Mouse (Mus musculus) MEL (cell line): Measurements from ENCODE around the gene Abcd2. TPM values are rescaled to one million over a fixed set of nuclear protein-coding genes. Genes with fewer than 3 reads are reported as not detected.

Source experiments
- DNase-seq: peaks from one replicate; pipeline ENCODE4 v3.0.0; 2011; ENCODE audit warnings: low read depth, low spot score
- H3K27ac ChIP-seq: 2 replicates; pipeline ENCODE4 v1.5.1; 2012; ENCODE audit warnings: low read depth, mild to moderate bottlenecking, control low read depth, low read length, moderate library complexity; ENCODE audit not compliant: control insufficient read depth
- H3K27me3 ChIP-seq, 2 experiments: fragments of 150-350 bp in 1 of 2; sonication (generic) in 1 of 2; 2 replicates each; pipeline ENCODE4 v1.6.1; 2012; ENCODE audit warnings: low read length in 2 of 2, mild to moderate bottlenecking in 2 of 2, improper control_type of control experiment in 1 of 2, moderate library complexity in 1 of 2; ENCODE audit not compliant: insufficient read depth in 2 of 2, control insufficient read depth in 1 of 2
- H3K36me3 ChIP-seq, 2 experiments: 2 replicates each; pipeline ENCODE4 v1.6.1; 2012 to 2014; ENCODE audit warnings: low read length in 2 of 2, improper control_type of control experiment in 1 of 2, inconsistent platforms in 1 of 2, mild to moderate bottlenecking in 1 of 2; ENCODE audit not compliant: insufficient read depth in 2 of 2, control insufficient read depth in 1 of 2
- H3K4me1 ChIP-seq, 2 experiments: fragments of 150-350 bp in 1 of 2; sonication (generic) in 1 of 2; 2 replicates each; pipeline ENCODE4 v1.6.1; 2012; ENCODE audit warnings: low read length in 2 of 2, improper control_type of control experiment in 1 of 2, mild to moderate bottlenecking in 1 of 2; ENCODE audit not compliant: insufficient read depth in 2 of 2, control insufficient read depth in 1 of 2
- H3K4me3 ChIP-seq, 2 experiments: fragments of 150-350 bp in 1 of 2; sonication (generic) in 1 of 2; 2 replicates each; pipeline ENCODE4 v1.5.1; 2012; ENCODE audit warnings: low read depth in 2 of 2, low read length in 2 of 2, mild to moderate bottlenecking in 2 of 2, moderate library complexity in 2 of 2, control low read depth in 1 of 2, improper control_type of control experiment in 1 of 2; ENCODE audit not compliant: control insufficient read depth in 1 of 2, insufficient read depth in 1 of 2
- H3K79me2 ChIP-seq: 2 replicates; pipeline ENCODE4 v1.6.1; 2012; ENCODE audit warnings: mild to moderate bottlenecking, low read length, moderate library complexity; ENCODE audit not compliant: control insufficient read depth, poor library complexity, insufficient read depth
- H3K9ac ChIP-seq: 2 replicates; pipeline ENCODE4 v1.6.1; 2012; ENCODE audit warnings: low read depth, mild to moderate bottlenecking, control low read depth, low read length, moderate library complexity; ENCODE audit not compliant: control insufficient read depth, poor library complexity, severe bottlenecking
- H3K9me3 ChIP-seq: fragments of 150-350 bp; sonication (generic); replicated peaks from 2 replicates; pipeline ENCODE4 v1.6.1; 2012; ENCODE audit warnings: mild to moderate bottlenecking, low read length, improper control_type of control experiment, moderate library complexity; ENCODE audit not compliant: insufficient read depth
- BHLHE40 ChIP-seq: IDR thresholded peaks from 2 replicates; pipeline ENCODE4 v1.6.1; 2012; ENCODE audit warnings: low read depth, mild to moderate bottlenecking, inconsistent platforms, low read length, improper control_type of control experiment, borderline replicate concordance
- CHD1 ChIP-seq: IDR thresholded peaks from 2 replicates; pipeline ENCODE4 v1.6.1; 2012; ENCODE audit warnings: low read depth, mild to moderate bottlenecking, inconsistent platforms, low read length, improper control_type of control experiment
- CHD2 ChIP-seq: IDR thresholded peaks from 2 replicates; pipeline ENCODE4 v1.6.1; 2011; ENCODE audit warnings: low read length, improper control_type of control experiment
- CTCF ChIP-seq, 3 experiments: IDR thresholded peaks in 2 of 3; conservative IDR thresholded peaks in 1 of 3; 2 replicates each; pipeline ENCODE4 v1.5.1; 2011 to 2012; ENCODE audit warnings: low read length in 3 of 3, low read depth in 2 of 3, mild to moderate bottlenecking in 2 of 3, improper control_type of control experiment in 1 of 3, inconsistent platforms in 1 of 3, mixed read lengths in 1 of 3, moderate library complexity in 1 of 3; ENCODE audit not compliant: control insufficient read depth in 1 of 3, insufficient read depth in 1 of 3, poor library complexity in 1 of 3, severe bottlenecking in 1 of 3
- E2F4 ChIP-seq: IDR thresholded peaks from 2 replicates; pipeline ENCODE4 v1.6.1; 2011; ENCODE audit warnings: low read depth, low read length, improper control_type of control experiment, borderline replicate concordance
- EP300 ChIP-seq, 2 experiments: IDR thresholded peaks; 2 replicates each; pipeline ENCODE4 v1.6.1; 2011; ENCODE audit warnings: improper control_type of control experiment in 2 of 2, low read length in 2 of 2, low read depth in 1 of 2, mild to moderate bottlenecking in 1 of 2
- ETS1 ChIP-seq: IDR thresholded peaks from 2 replicates; pipeline ENCODE4 v1.6.1; 2012; ENCODE audit warnings: low read depth, mild to moderate bottlenecking, inconsistent platforms, low read length, improper control_type of control experiment, moderate library complexity
- GABPA ChIP-seq: IDR thresholded peaks from 2 replicates; pipeline ENCODE4 v1.6.1; 2012; ENCODE audit warnings: low read depth, mild to moderate bottlenecking, inconsistent platforms, low read length, improper control_type of control experiment, moderate library complexity
- GATA1 ChIP-seq: IDR thresholded peaks from 2 replicates; pipeline ENCODE4 v1.6.1; 2011; ENCODE audit warnings: low read depth, low read length, improper control_type of control experiment
- JUND ChIP-seq: IDR thresholded peaks from 2 replicates; pipeline ENCODE4 v1.6.1; 2011; ENCODE audit warnings: low read depth, mild to moderate bottlenecking, improper control_type of control experiment, low read length
- KAT2A ChIP-seq: conservative IDR thresholded peaks from 2 replicates; pipeline ENCODE4 v1.6.1; 2012; ENCODE audit warnings: low read depth, low read length, improper control_type of control experiment, inconsistent platforms
- MAFK ChIP-seq: IDR thresholded peaks from 2 replicates; pipeline ENCODE4 v1.6.1; 2011; ENCODE audit warnings: low read depth, mild to moderate bottlenecking, low read length, improper control_type of control experiment, borderline replicate concordance
- MAX ChIP-seq: IDR thresholded peaks from 2 replicates; pipeline ENCODE4 v1.6.1; 2011; ENCODE audit warnings: low read length, improper control_type of control experiment
- MEF2A ChIP-seq: IDR thresholded peaks from 2 replicates; pipeline ENCODE4 v1.6.1; 2014; ENCODE audit warnings: low read depth, mild to moderate bottlenecking, inconsistent platforms, low read length, improper control_type of control experiment; ENCODE audit not compliant: poor library complexity, insufficient replicate concordance, severe bottlenecking; ENCODE audit errors: extremely low read depth
- MXI1 ChIP-seq: IDR thresholded peaks from 2 replicates; pipeline ENCODE4 v1.6.1; 2011; ENCODE audit warnings: mild to moderate bottlenecking, low read depth, low read length, improper control_type of control experiment
- MYC ChIP-seq: IDR thresholded peaks from 2 replicates; pipeline ENCODE4 v1.6.1; 2011; ENCODE audit warnings: low read depth, mild to moderate bottlenecking, low read length, improper control_type of control experiment, moderate library complexity
- POLR2A ChIP-seq, 2 experiments: IDR thresholded peaks; 2 replicates each; pipeline ENCODE4 v1.6.1; 2011 to 2012; ENCODE audit warnings: low read length in 2 of 2, mild to moderate bottlenecking in 2 of 2, control low read depth in 1 of 2, improper control_type of control experiment in 1 of 2, low read depth in 1 of 2, moderate library complexity in 1 of 2; ENCODE audit not compliant: control insufficient read depth in 1 of 2, insufficient read depth in 1 of 2, poor library complexity in 1 of 2
- POLR2AphosphoS2 ChIP-seq: IDR thresholded peaks from 2 replicates; pipeline ENCODE4 v1.6.1; 2011; ENCODE audit warnings: low read length, improper control_type of control experiment
- RAD21 ChIP-seq: IDR thresholded peaks from 2 replicates; pipeline ENCODE4 v1.6.1; 2011; ENCODE audit warnings: mild to moderate bottlenecking, low read depth, low read length, improper control_type of control experiment
- RCOR1 ChIP-seq: IDR thresholded peaks from 2 replicates; pipeline ENCODE4 v1.6.1; 2012; ENCODE audit warnings: low read depth, mild to moderate bottlenecking, inconsistent platforms, low read length, improper control_type of control experiment
- SIN3A ChIP-seq: IDR thresholded peaks from 2 replicates; pipeline ENCODE4 v1.6.1; 2012; ENCODE audit warnings: low read length, improper control_type of control experiment, inconsistent platforms
- SMC3 ChIP-seq: IDR thresholded peaks from 2 replicates; pipeline ENCODE4 v1.6.1; 2011; ENCODE audit warnings: low read depth, low read length, improper control_type of control experiment
- TAL1 ChIP-seq: IDR thresholded peaks from 2 replicates; pipeline ENCODE4 v1.6.1; 2012; ENCODE audit warnings: mild to moderate bottlenecking, inconsistent platforms, low read length, moderate library complexity, mixed read lengths
- USF2 ChIP-seq, 2 experiments: IDR thresholded peaks; 2 replicates each; pipeline ENCODE4 v1.6.1; 2011 to 2012; ENCODE audit warnings: improper control_type of control experiment in 2 of 2, low read length in 2 of 2, borderline replicate concordance in 1 of 2, inconsistent platforms in 1 of 2, low read depth in 1 of 2, mild to moderate bottlenecking in 1 of 2; ENCODE audit not compliant: insufficient read depth in 1 of 2
- ZC3H11A ChIP-seq: IDR thresholded peaks from 2 replicates; pipeline ENCODE4 v1.6.1; 2012; ENCODE audit warnings: low read depth, mild to moderate bottlenecking, inconsistent platforms, low read length, improper control_type of control experiment
- ZKSCAN1 ChIP-seq: IDR thresholded peaks from 2 replicates; pipeline ENCODE4 v1.6.1; 2012; ENCODE audit warnings: low read depth, mild to moderate bottlenecking, inconsistent platforms, low read length, improper control_type of control experiment, moderate library complexity
- ZNF384 ChIP-seq: IDR thresholded peaks from 2 replicates; pipeline ENCODE4 v1.6.1; 2012; ENCODE audit warnings: low read depth, mild to moderate bottlenecking, inconsistent platforms, low read length, improper control_type of control experiment
- polyA plus RNA-seq, 2 experiments: library from polyadenylated mRNA; stranded (reverse) in 1 of 2; unstranded in 1 of 2; fragments of >175 nt in 1 of 2; fragments of >200 nt in 1 of 2; gene quantifications; 2 replicates each; pipeline versions ENCODE4 v1.2.1 to v1.2.4; 2012; ENCODE audit warnings: low replicate concordance in 2 of 2, low read depth in 1 of 2; ENCODE audit not compliant: insufficient read length in 2 of 2, insufficient read depth in 1 of 2, missing spikeins in 1 of 2
- total RNA-seq: library from RNA; depleted of rRNA; stranded (reverse); fragments of 300-350 nt; gene quantifications from 2 replicates; pipeline ENCODE4 v1.2.3, GENCODE M21; 2012

The Abcd2 gene
- total and polyA plus RNA-seq, 3 experiments = not detected

GRCm38 (mm10) chr15:91161153-91161552, 30.4 kb downstream of the Abcd2 start:
- TF ChIP-seq ZC3H11A = no peak
- TF ChIP-seq ZKSCAN1 = no peak
- TF ChIP-seq KAT2A = no peak
- TF ChIP-seq SMC3 = no peak
- no peak for TF ChIP-seq MAX
- no peak for TF ChIP-seq MAFK
- TF ChIP-seq POLR2A (IDR thresholded peaks at IDR 0.05; ENCODE audit: control insufficient read depth in 1 of 2, insufficient read depth in 1 of 2, low read depth in 1 of 2, low read length in 2 of 2, poor library complexity in 1 of 2) = no peak
- TF ChIP-seq GATA1 = no peak
- no peak for TF ChIP-seq ZNF384
- no peak for TF ChIP-seq ETS1
- no peak for TF ChIP-seq SIN3A
- TF ChIP-seq CTCF (IDR thresholded peaks at IDR 0.05 in 2 of 3, conservative IDR thresholded peaks at IDR 0.05 in 1 of 3; ENCODE audit: control insufficient read depth in 1 of 3, insufficient read depth in 1 of 3, low read depth in 2 of 3, low read length in 3 of 3, poor library complexity in 1 of 3, severe bottlenecking in 1 of 3) = no peak
- TF ChIP-seq TAL1 = no peak
- TF ChIP-seq POLR2AphosphoS2 = no peak
- no peak for TF ChIP-seq USF2 (IDR thresholded peaks at IDR 0.05; ENCODE audit: borderline replicate concordance in 1 of 2, insufficient read depth in 1 of 2, low read depth in 1 of 2, low read length in 2 of 2)
- no peak for TF ChIP-seq MYC
- TF ChIP-seq GABPA = no peak
- no peak for TF ChIP-seq RCOR1
- H3K36me3 ChIP-seq = no peaks in the 10 kb centered on the region

GRCm38 (mm10) chr15:91153311-91153710, 38.3 kb downstream of the Abcd2 start:
- DNase-seq = no peak
- Histone ChIP-seq H3K4me3 (no peak overlapping the region), H3K27ac (no peak overlapping the region), H3K9ac (no peak overlapping the region), H3K27me3 (no peaks in the 10 kb centered on the region), H3K79me2 (no peaks in the 10 kb centered on the region), H3K9me3 (no peaks in the 10 kb centered on the region), H3K36me3 (no peaks in the 10 kb centered on the region), H3K4me1 (no peaks in the 10 kb centered on the region)
- no peak for TF ChIP-seq CHD1
- TF ChIP-seq BHLHE40 = no peak
- TF ChIP-seq MXI1 = no peak
- TF ChIP-seq RCOR1 = no peak
- no peak for TF ChIP-seq ZKSCAN1
- TF ChIP-seq SMC3 = no peak
- no peak for TF ChIP-seq MEF2A
- no peak for TF ChIP-seq TAL1
- TF ChIP-seq GATA1 = no peak
- TF ChIP-seq CHD2 = no peak
- no peak for TF ChIP-seq RAD21
- no peak for TF ChIP-seq EP300 (IDR thresholded peaks at IDR 0.05; ENCODE audit: low read depth in 1 of 2, low read length in 2 of 2)
- no peak for TF ChIP-seq JUND
- no peak for TF ChIP-seq E2F4

More at GRCm38 (mm10) chr15:91161153-91161552, 30.4 kb downstream of the Abcd2 start:
- Histone ChIP-seq H3K27me3 (no peaks in the 10 kb centered on the region), H3K9ac (no peak overlapping the region), H3K9me3 (no peaks in the 10 kb centered on the region), H3K4me1 (no peaks in the 10 kb centered on the region), H3K79me2 (no peaks in the 10 kb centered on the region), H3K27ac (no peak overlapping the region), H3K4me3 (no peak overlapping the region)
- DNase-seq = no peak
